In the genomic region with DNA sequence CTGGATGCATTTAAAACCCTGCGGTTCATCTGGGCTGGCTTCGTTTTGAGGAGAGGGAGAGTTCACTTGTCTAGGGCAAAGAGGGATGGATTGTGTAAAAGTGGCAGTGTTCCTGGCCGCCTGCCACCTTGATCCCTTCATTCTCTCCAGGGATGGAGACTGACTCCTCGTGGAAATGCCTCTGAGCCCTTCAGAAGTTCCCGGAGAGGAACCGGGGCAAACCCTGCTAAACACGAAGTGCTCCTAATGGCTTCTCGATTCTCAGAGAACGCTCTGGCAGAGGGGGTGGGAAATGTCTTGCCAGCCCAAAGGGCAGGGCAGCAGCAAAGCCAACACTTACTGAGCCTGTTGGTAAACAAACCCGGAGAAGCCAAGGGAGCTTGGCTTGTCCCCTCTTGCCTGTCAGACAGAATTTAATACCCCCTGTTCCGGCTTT, we compare ENCODE assay signal across 8 mouse cellular contexts.
DNase-seq lines count a peak whose midpoint lies in the region; ATAC-seq and TF ChIP-seq lines count a peak whose summit lies in the region.

No protein-coding gene starts in this region.

- no peak for ATAC-seq in megakaryocyte-erythroid progenitor cell, adult 5-6 weeks (replicated peaks; ENCODE audit: low FRiP score, low TSS enrichment, poor library complexity, severe bottlenecking)

- TF ChIP-seq POLR2A in brain, embryonic 14.5 days (IDR thresholded peaks at IDR 0.05; ENCODE audit: borderline replicate concordance, extremely low read depth, insufficient read depth, insufficient read length, poor library complexity, severe bottlenecking), result no peak

- intact Hi-C loops in gastrocnemius, postnatal 36 days (cut with DNase I), result no loop called here

- peak; percentile 8 for DNase-seq in kidney, adult 11 months
- DNase-seq in kidney, adult 18-20 months, result no peak
- peak; percentile 70 for DNase-seq in brain, embryonic 14.5 days (ENCODE audit: low read depth)
- DNase-seq in gastrocnemius, postnatal 36 days, result peak; percentile 34 to 44
- peak; percentile 22 to 49 for DNase-seq in lung, postnatal 4 days
- no peak for DNase-seq in retina, postnatal 1 day
- DNase-seq in layer of hippocampus, postnatal 36 days, result no peak

- TF ChIP-seq CTCF in brain, embryonic 14.5 days (IDR thresholded peaks at IDR 0.05; ENCODE audit: borderline replicate concordance, extremely low read depth, insufficient read depth, insufficient read length), result no peak

Comparison
In these comparisons a context has a peak if more than half of its experiments do, and no peak if none do; other contexts are left out.
1. DNase-seq: peak in kidney, adult 11 months (single experiment), brain, embryonic 14.5 days (single experiment), gastrocnemius, postnatal 36 days (2 of 2) and lung, postnatal 4 days (2 of 2); none in kidney, adult 18-20 months (single experiment), retina, postnatal 1 day (single experiment) and layer of hippocampus, postnatal 36 days (0 of 2).